Mouse (Mus musculus) olfactory bulb, adult 2 months (tissue): ENCODE data around the gene Arid1b.

ENCODE experiments used
- CTCF ChIP-seq: fragments of 200-500 bp; IDR thresholded peaks from 2 replicates; pipeline ENCODE4 v1.5.1; 2012; ENCODE audit warnings: low read depth, mild to moderate bottlenecking, low read length, moderate library complexity; ENCODE audit not compliant: insufficient read depth
- POLR2A ChIP-seq: fragments of 200-500 bp; IDR thresholded peaks from 2 replicates; pipeline ENCODE4 v1.6.1; 2012; ENCODE audit warnings: mild to moderate bottlenecking, low read depth, low read length, moderate library complexity; ENCODE audit not compliant: insufficient read depth

DNA sequence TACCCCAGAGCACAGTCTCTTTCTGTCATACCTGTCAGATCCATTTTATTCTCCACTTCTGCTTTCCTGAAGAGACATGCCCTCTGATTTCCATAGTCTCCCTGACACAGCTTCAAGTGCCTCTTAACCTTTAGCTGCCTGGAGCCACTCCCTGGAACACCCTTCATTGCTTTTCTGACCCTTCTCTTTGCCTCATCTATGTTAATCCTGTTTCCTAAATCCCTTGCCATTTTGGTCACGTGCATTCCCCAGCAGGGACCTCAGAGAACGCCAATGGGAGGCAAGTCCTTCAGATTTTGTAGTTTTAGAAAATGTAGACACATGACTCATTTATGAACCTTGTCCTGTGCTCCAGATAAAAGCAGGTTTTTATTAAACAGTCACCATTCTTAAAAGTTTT, 168.4 kb downstream of the Arid1b start:
- no peak for TF ChIP-seq CTCF
- no peak for TF ChIP-seq POLR2A
